Mouse (Mus musculus) forebrain, embryonic 16.5 days (tissue): ENCODE data around the gene Smad3. TPM values are rescaled to one million over a fixed set of nuclear protein-coding genes. Genes with fewer than 3 reads are reported as not detected.

Source experiments
- ATAC-seq: fragments of 200-750 bp; cut with Nextera tagmentation; 2 replicates; pipeline ENCODE4 v1.8.0; 2017; ENCODE audit warnings: mild to moderate bottlenecking, moderate library complexity
- H3K27ac ChIP-seq: fragments of 300-500 bp; sonication (generic); 2 replicates; pipeline ENCODE4 v1.5.1; 2014; ENCODE audit warnings: low read length, control low read depth
- H3K27me3 ChIP-seq: fragments of 300-500 bp; sonication (generic); replicated peaks from 2 replicates; pipeline ENCODE4 v1.6.1; 2014; ENCODE audit warnings: low read length; ENCODE audit not compliant: control insufficient read depth, insufficient read depth
- H3K36me3 ChIP-seq: fragments of 300-500 bp; sonication (generic); 2 replicates; pipeline ENCODE4 v1.6.1; 2014; ENCODE audit not compliant: control insufficient read depth, insufficient read depth
- H3K4me1 ChIP-seq: fragments of 300-500 bp; sonication (generic); replicated peaks from 2 replicates; pipeline ENCODE4 v1.6.1; 2014; ENCODE audit warnings: low read length; ENCODE audit not compliant: control insufficient read depth, insufficient read depth
- H3K4me2 ChIP-seq: fragments of 300-500 bp; sonication (generic); 2 replicates; pipeline ENCODE4 v1.6.1; 2014; ENCODE audit warnings: mild to moderate bottlenecking, low read length, control low read depth
- H3K4me3 ChIP-seq: fragments of 300-500 bp; sonication (generic); replicated peaks from 2 replicates; pipeline ENCODE4 v1.5.1; 2014; ENCODE audit warnings: mild to moderate bottlenecking, low read length, control low read depth
- H3K9ac ChIP-seq: fragments of 300-500 bp; sonication (generic); replicated peaks from 2 replicates; pipeline ENCODE4 v1.6.1; 2014; ENCODE audit warnings: low read depth, low read length, control low read depth
- H3K9me3 ChIP-seq: fragments of 300-500 bp; sonication (generic); 2 replicates; pipeline ENCODE4 v1.6.1; 2016; ENCODE audit warnings: low read length; ENCODE audit not compliant: control insufficient read depth
- WGBS: fragments of 180-500 bp; shearing (Covaris S2); extraction: QIAGEN DNeasy Blood & Tissue Kit; methylation state at CpG from one replicate; pipeline ENCODE4 v1.1.7; 2014; 5-methylcytosine and 5-hydroxymethylcytosine counted together
- polyA plus RNA-seq: library from polyadenylated mRNA; unstranded; fragments of >200 nt; fragmentation: Nextera tagmentation; extraction: Ambion mirVana; gene quantifications from 2 replicates; pipeline ENCODE4 v1.2.1, GENCODE M21; 2015

Gene Smad3
- polyA plus RNA-seq, 1 experiment from 2014 or later: 7.4 TPM

GRCm38 (mm10) chr9:63657167-63657566, 100.6 kb downstream of the Smad3 start:
- H3K4me3 ChIP-seq: no peak overlapping the region
- H3K36me3 ChIP-seq: no peaks in the 10 kb centered on the region
- no peaks in the 10 kb centered on the region for H3K27me3 ChIP-seq
- H3K9me3 ChIP-seq: no peaks in the 10 kb centered on the region
- H3K9ac ChIP-seq: no peak overlapping the region
- ATAC-seq: no peak
- WGBS: 85% methylated on average over 4 of the region's 4 CpGs
- H3K27ac ChIP-seq: no peak overlapping the region
- no peak overlapping the region for H3K4me2 ChIP-seq
- H3K4me1 ChIP-seq: peaks cover 24% of the 10 kb centered on the region

- no peak for ATAC-seq
- Histone ChIP-seq H3K36me3 (no peaks in the 10 kb centered on the region), H3K4me2 (no peak overlapping the region), H3K27me3 (no peaks in the 10 kb centered on the region), H3K9me3 (no peaks in the 10 kb centered on the region), H3K9ac (no peak overlapping the region), H3K27ac (no peak overlapping the region), H3K4me3 (no peak overlapping the region), H3K4me1 (peaks cover 32% of the 10 kb centered on the region)
- WGBS: 33% methylated on average over 1 of the region's 1 CpGs
Observed at GRCm38 (mm10) chr9:63655092-63655491, 102.7 kb downstream of the Smad3 start.

- Histone ChIP-seq H3K27ac (no peak overlapping the region), H3K4me3 (no peak overlapping the region), H3K9me3 (no peaks in the 10 kb centered on the region), H3K4me2 (no peak overlapping the region), H3K9ac (no peak overlapping the region), H3K27me3 (no peaks in the 10 kb centered on the region), H3K36me3 (no peaks in the 10 kb centered on the region), H3K4me1 (peaks cover 29% of the 10 kb centered on the region)
- no peak for ATAC-seq
- WGBS: 92% methylated on average over 8 of the region's 8 CpGs
Observed at GRCm38 (mm10) chr9:63654575-63654974, 103.2 kb downstream of the Smad3 start.

GRCm38 (mm10) chr9:63653666-63654065, 104.1 kb downstream of the Smad3 start:
- Histone ChIP-seq H3K4me3 (no peak overlapping the region), H3K36me3 (no peaks in the 10 kb centered on the region), H3K4me2 (no peak overlapping the region), H3K27ac (no peak overlapping the region), H3K9ac (no peak overlapping the region), H3K9me3 (no peaks in the 10 kb centered on the region), H3K4me1 (peaks cover 23% of the 10 kb centered on the region), H3K27me3 (no peaks in the 10 kb centered on the region)
- ATAC-seq: no peak
- WGBS: 10% methylated on average over 7 of the region's 7 CpGs

- no peak for ATAC-seq
- Histone ChIP-seq H3K9ac (no peak overlapping the region), H3K4me2 (no peak overlapping the region), H3K4me1 (peaks cover 20% of the 10 kb centered on the region), H3K9me3 (no peaks in the 10 kb centered on the region), H3K27me3 (no peaks in the 10 kb centered on the region), H3K4me3 (no peak overlapping the region), H3K27ac (no peak overlapping the region), H3K36me3 (no peaks in the 10 kb centered on the region)
- WGBS: 76% methylated on average over 11 of the region's 11 CpGs
Observed at GRCm38 (mm10) chr9:63651594-63651993, 106.2 kb downstream of the Smad3 start.

GRCm38 (mm10) chr9:63650905-63651304, 106.9 kb downstream of the Smad3 start:
- Histone ChIP-seq H3K27me3 (no peaks in the 10 kb centered on the region), H3K27ac (no peak overlapping the region), H3K9me3 (no peaks in the 10 kb centered on the region), H3K4me2 (no peak overlapping the region), H3K4me3 (no peak overlapping the region), H3K4me1 (peaks cover 20% of the 10 kb centered on the region), H3K36me3 (no peaks in the 10 kb centered on the region), H3K9ac (no peak overlapping the region)
- WGBS: 78% methylated on average over 14 of the region's 14 CpGs
- 0 out of 2 replicates have a peak, but pooled peaks have one; percentile 20 for ATAC-seq

GRCm38 (mm10) chr9:63649841-63650545, 107.8 kb downstream of the Smad3 start:
- WGBS: 90% methylated on average over 8 of the region's 8 CpGs
- peaks cover 20% of the 10 kb centered on the region for H3K4me1 ChIP-seq

GRCm38 (mm10) chr9:63648520-63648918, 109.3 kb downstream of the Smad3 start:
- H3K27ac ChIP-seq: no peak overlapping the region
- 77% methylated on average over 9 of the region's 9 CpGs for WGBS
- no peaks in the 10 kb centered on the region for H3K27me3 ChIP-seq
- no peak overlapping the region for H3K9ac ChIP-seq
- no peak overlapping the region for H3K4me2 ChIP-seq
- H3K4me1 ChIP-seq: peaks cover 17% of the 10 kb centered on the region
- no peak overlapping the region for H3K4me3 ChIP-seq
- no peaks in the 10 kb centered on the region for H3K36me3 ChIP-seq
- ATAC-seq: no peak
- no peaks in the 10 kb centered on the region for H3K9me3 ChIP-seq

More at GRCm38 (mm10) chr9:63649841-63650545, 107.8 kb downstream of the Smad3 start:
- H3K4me3 ChIP-seq: no peak overlapping the region
- no peaks in the 10 kb centered on the region for H3K27me3 ChIP-seq
- H3K36me3 ChIP-seq: no peaks in the 10 kb centered on the region
- no peaks in the 10 kb centered on the region for H3K9me3 ChIP-seq
- no peak for ATAC-seq
- no peak overlapping the region for H3K27ac ChIP-seq
- no peak overlapping the region for H3K9ac ChIP-seq
- H3K4me2 ChIP-seq: no peak overlapping the region

GRCm38 (mm10) chr9:63647581-63648519, 109.9 kb downstream of the Smad3 start:
- 79% methylated on average over 9 of the region's 9 CpGs for WGBS
- Histone ChIP-seq H3K9me3 (no peaks in the 10 kb centered on the region), H3K4me1 (peaks cover 10% of the 10 kb centered on the region; the same call in 1 of the 2 replicates), H3K27me3 (no peaks in the 10 kb centered on the region), H3K9ac (no peak overlapping the region), H3K4me3 (no peak overlapping the region), H3K27ac (no peak overlapping the region), H3K4me2 (no peak overlapping the region), H3K36me3 (no peaks in the 10 kb centered on the region)
- ATAC-seq: no peak
